Comparison of ENCODE assay signal across 9 mouse cellular contexts in the genomic region with DNA sequence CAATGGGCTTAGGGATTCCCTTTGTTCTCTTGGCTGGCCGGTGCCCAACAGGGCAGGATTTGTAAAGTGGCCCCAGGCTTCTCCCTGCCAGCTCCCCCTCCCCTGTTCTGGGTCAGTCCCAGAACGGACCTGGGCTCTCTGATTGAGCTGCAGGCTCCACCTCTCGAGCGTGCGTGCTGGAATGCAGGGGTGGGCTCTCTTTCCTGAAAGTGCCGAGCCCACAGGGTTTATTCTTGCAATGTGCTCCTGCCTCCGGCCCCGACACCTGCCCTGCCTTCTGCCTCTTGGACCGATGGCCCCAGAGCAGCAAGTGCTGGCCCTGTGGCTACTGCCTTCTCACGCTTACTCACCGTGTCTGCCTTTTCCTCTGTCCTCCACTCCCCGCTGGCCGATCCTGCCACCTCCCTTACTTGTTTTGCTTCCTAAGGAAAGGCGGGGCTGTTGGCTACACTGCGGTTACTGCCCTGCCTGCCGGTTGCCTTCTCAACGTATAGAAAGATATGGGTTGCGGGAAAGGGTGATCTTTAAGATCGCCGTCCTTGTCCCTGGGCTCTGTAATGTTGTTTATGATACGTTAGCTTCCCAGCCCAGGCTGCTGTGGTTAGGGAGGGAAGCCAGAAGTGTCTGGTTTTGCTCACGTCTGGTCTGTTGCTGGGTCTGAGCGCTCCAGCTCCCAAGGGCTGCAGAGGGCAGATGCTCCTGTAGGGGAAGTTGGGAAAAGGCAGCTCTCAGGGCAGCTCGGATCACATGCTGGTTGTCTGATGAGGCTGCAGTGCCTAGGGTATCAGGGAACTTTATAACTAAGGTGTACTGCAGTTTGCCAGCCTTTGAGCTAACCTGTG.
A peak's percentile ranks its signal among the peaks of the same experiment; 100 is the strongest.
DNase-seq lines count a peak whose midpoint lies in the region; ATAC-seq lines count a peak whose summit lies in the region.
"Had no signal": no experiment of that assay in that cellular context is flagged by ENCODE, and none has a peak within 500 bp of the region (broad histone marks: within the 10 kb centered on the region; RNA-seq: fewer than 3 reads in every experiment).

No protein-coding gene starts in this region.

- peak overlapping the region; percentile 78 for H3K4me2 ChIP-seq in embryonic facial prominence, embryonic 14.5 days (ENCODE audit: low read depth, low read length)
- H3K4me2 ChIP-seq in liver, embryonic 12.5 days, result peak overlapping the region; percentile 74

- DNase-seq in frontal cortex, postnatal 36 days (ENCODE audit: low spot score in 2 of 2), result no peak
- DNase-seq in adrenal gland, postnatal 10 days, result peak; percentile 56
- peak; percentile 71 for DNase-seq in embryonic facial prominence, embryonic 14.5 days (ENCODE audit: low spot score)
- DNase-seq in heart, postnatal 36 days, result peak; percentile 40 to 51
- no peak for DNase-seq in thymus, postnatal 36 days

- peaks cover 2% of the 10 kb centered on the region; the same call in 1 of the 2 replicates for H3K4me1 ChIP-seq in embryonic facial prominence, embryonic 14.5 days (ENCODE audit: control insufficient read depth, insufficient read depth, low read length)
- peaks cover 41% of the 10 kb centered on the region for H3K4me1 ChIP-seq in liver, embryonic 12.5 days

- H3K27ac ChIP-seq in embryonic facial prominence, embryonic 14.5 days (replicated peaks; ENCODE audit: low read depth, low read length), result no peak overlapping the region; the same call in none of the 2 replicates
- no peak overlapping the region for H3K27ac ChIP-seq in liver, embryonic 12.5 days

- WGBS in embryonic facial prominence, embryonic 14.5 days, result under 1% methylated on average over 24 of the region's 24 CpGs
- 2% methylated on average over 24 of the region's 24 CpGs for WGBS in liver, embryonic 12.5 days (ENCODE audit: insufficient replicate concordance)

- peak; percentile 58 for ATAC-seq in frontal cortex, adult (ENCODE audit: low TSS enrichment)
- ATAC-seq in embryonic facial prominence, embryonic 14.5 days (ENCODE audit: low read depth), result peak; percentile 74
- ATAC-seq in liver, embryonic 12.5 days, result peak; percentile 46; the same call in 1 of the 2 replicates
- ATAC-seq in monocyte, adult 5-6 weeks (replicated peaks; ENCODE audit: insufficient number of reproducible peaks, low FRiP score, low TSS enrichment, poor library complexity, severe bottlenecking), result peak; percentile 14

- intact Hi-C loops in heart, postnatal 36 days (cut with DNase I), result loop anchor here (5.0 kb wide), 2 partner anchors 123 to 188 kb away; no protein-coding TSS in a partner anchor

- H3K27me3 ChIP-seq in embryonic facial prominence, embryonic 14.5 days (replicated peaks; ENCODE audit: control insufficient read depth, insufficient read depth, low read length), result no peaks in the 10 kb centered on the region
- H3K27me3 ChIP-seq in liver, embryonic 12.5 days (replicated peaks), result peaks cover 20% of the 10 kb centered on the region
- H3K27me3 ChIP-seq: CH12.LX had no signal

- no peaks in the 10 kb centered on the region for H3K36me3 ChIP-seq in embryonic facial prominence, embryonic 14.5 days (ENCODE audit: control insufficient read depth, insufficient read depth, low read length)
- H3K36me3 ChIP-seq in liver, embryonic 12.5 days, result no peaks in the 10 kb centered on the region

- H3K4me3 ChIP-seq in embryonic facial prominence, embryonic 14.5 days (ENCODE audit: low read depth, low read length), result peak overlapping the region; percentile 47
- H3K4me3 ChIP-seq in liver, embryonic 12.5 days, result peak overlapping the region; percentile 49

- no peaks in the 10 kb centered on the region for H3K9me3 ChIP-seq in embryonic facial prominence, embryonic 14.5 days (ENCODE audit: control insufficient read depth, low read length)
- no peaks in the 10 kb centered on the region for H3K9me3 ChIP-seq in liver, embryonic 12.5 days (replicated peaks)

- peak overlapping the region; percentile 66 for H3K9ac ChIP-seq in embryonic facial prominence, embryonic 14.5 days (ENCODE audit: low read depth, low read length)
- peak overlapping the region; percentile 51 for H3K9ac ChIP-seq in liver, embryonic 12.5 days

Comparison
In these comparisons a context has a peak if more than half of its experiments do, and no peak if none do; other contexts are left out.
1. ATAC-seq: peak in every context shown above with its lines; median percentile 74 in embryonic facial prominence, embryonic 14.5 days; 58 in frontal cortex, adult; 46 in liver, embryonic 12.5 days; 14 in monocyte, adult 5-6 weeks.
2. DNase-seq: peak in adrenal gland, postnatal 10 days (single experiment), embryonic facial prominence, embryonic 14.5 days (single experiment) and heart, postnatal 36 days (2 of 2); none in frontal cortex, postnatal 36 days (0 of 2) and thymus, postnatal 36 days (0 of 2).